26 mouse cellular contexts compared by ENCODE assay signal in genomic region chr3:46431416-46431815, GRCm38 (mm10). TPM values are rescaled to one million over a fixed set of nuclear protein-coding genes. Genes with fewer than 3 reads are reported as not detected.
"Had no signal": no experiment of that assay in that cellular context is flagged by ENCODE, and none has a peak within 500 bp of the region (broad histone marks: within the 10 kb centered on the region; RNA-seq: fewer than 3 reads in every experiment).

No protein-coding gene starts in this region.

- H3K36me3 ChIP-seq: embryonic facial prominence, embryonic 10.5 days; embryonic facial prominence, embryonic 12.5 days; embryonic facial prominence, embryonic 13.5 days; embryonic facial prominence, embryonic 15.5 days; forebrain, embryonic 12.5 days had no signal

- H3K4me1 ChIP-seq: embryonic facial prominence, embryonic 10.5 days; embryonic facial prominence, embryonic 12.5 days; embryonic facial prominence, embryonic 13.5 days; embryonic facial prominence, embryonic 15.5 days; forebrain, embryonic 12.5 days; forebrain, embryonic 13.5 days had no signal

- H3K27ac ChIP-seq: embryonic facial prominence, embryonic 10.5 days; embryonic facial prominence, embryonic 12.5 days; embryonic facial prominence, embryonic 13.5 days; embryonic facial prominence, embryonic 15.5 days; forebrain, embryonic 12.5 days; forebrain, embryonic 13.5 days; gastrocnemius, adult 2 months; heart, adult 2 months had no signal

- H3K27me3 ChIP-seq: embryonic facial prominence, embryonic 12.5 days; embryonic facial prominence, embryonic 13.5 days; embryonic facial prominence, embryonic 15.5 days; forebrain, embryonic 12.5 days; forebrain, embryonic 13.5 days had no signal

- H3K4me3 ChIP-seq: embryonic facial prominence, embryonic 10.5 days; embryonic facial prominence, embryonic 12.5 days; embryonic facial prominence, embryonic 13.5 days; embryonic facial prominence, embryonic 15.5 days; erythroblast, embryonic 14.5 days; forebrain, embryonic 12.5 days; forebrain, embryonic 13.5 days; gastrocnemius, adult 2 months; heart, adult 2 months had no signal

- DNase-seq: cerebellum, adult 18-20 months; cerebellum, adult 2 months; cerebellum, adult 8-10 months; cerebellum, adult 9-10 months; cerebellum, adult 9-11 months; cerebellum, postnatal 10 days; cerebellum, postnatal 14 days; cerebellum, postnatal 25 days; cerebellum, postnatal 36 days; embryo, embryonic 11 days; gastrocnemius, adult 2 months; gastrocnemius, postnatal 10 days; gastrocnemius, postnatal 14 days; gastrocnemius, postnatal 25 days; gastrocnemius, postnatal 36 days; heart, adult 11 months; heart, adult 18-20 months; heart, adult 2 months had no signal

- H3K9me3 ChIP-seq: embryonic facial prominence, embryonic 10.5 days; embryonic facial prominence, embryonic 12.5 days; embryonic facial prominence, embryonic 13.5 days; embryonic facial prominence, embryonic 15.5 days; forebrain, embryonic 12.5 days; forebrain, embryonic 13.5 days had no signal

- H3K4me2 ChIP-seq: embryonic facial prominence, embryonic 12.5 days; embryonic facial prominence, embryonic 13.5 days; embryonic facial prominence, embryonic 15.5 days; forebrain, embryonic 12.5 days; forebrain, embryonic 13.5 days had no signal

- ATAC-seq: forebrain, embryonic 13.5 days had no signal

- H3K9ac ChIP-seq: embryonic facial prominence, embryonic 12.5 days; embryonic facial prominence, embryonic 13.5 days; embryonic facial prominence, embryonic 15.5 days; forebrain, embryonic 12.5 days; forebrain, embryonic 13.5 days had no signal

RNA-seq across cellular contexts. Expression of gene Pabpc4l, which starts 16.6 kb away (rescaled TPM):
- total RNA-seq: granulocyte monocyte progenitor cell, adult 5-6 weeks had no signal
- polyA plus RNA-seq: erythroblast, embryonic 14.5 days had no signal
